Mouse (Mus musculus) erythroblast, embryonic 14.5 days (primary cell): ENCODE data around the gene Olr1.

Experiments
- GATA1 ChIP-seq: IDR thresholded peaks from 2 replicates; pipeline ENCODE4 v1.6.1; 2012; ENCODE audit warnings: low read length, inconsistent platforms, mixed read lengths
- TAL1 ChIP-seq: IDR thresholded peaks from 3 replicates; pipeline ENCODE4 v1.6.1; 2012; ENCODE audit warnings: low read length, inconsistent platforms, mixed read lengths

DNA sequence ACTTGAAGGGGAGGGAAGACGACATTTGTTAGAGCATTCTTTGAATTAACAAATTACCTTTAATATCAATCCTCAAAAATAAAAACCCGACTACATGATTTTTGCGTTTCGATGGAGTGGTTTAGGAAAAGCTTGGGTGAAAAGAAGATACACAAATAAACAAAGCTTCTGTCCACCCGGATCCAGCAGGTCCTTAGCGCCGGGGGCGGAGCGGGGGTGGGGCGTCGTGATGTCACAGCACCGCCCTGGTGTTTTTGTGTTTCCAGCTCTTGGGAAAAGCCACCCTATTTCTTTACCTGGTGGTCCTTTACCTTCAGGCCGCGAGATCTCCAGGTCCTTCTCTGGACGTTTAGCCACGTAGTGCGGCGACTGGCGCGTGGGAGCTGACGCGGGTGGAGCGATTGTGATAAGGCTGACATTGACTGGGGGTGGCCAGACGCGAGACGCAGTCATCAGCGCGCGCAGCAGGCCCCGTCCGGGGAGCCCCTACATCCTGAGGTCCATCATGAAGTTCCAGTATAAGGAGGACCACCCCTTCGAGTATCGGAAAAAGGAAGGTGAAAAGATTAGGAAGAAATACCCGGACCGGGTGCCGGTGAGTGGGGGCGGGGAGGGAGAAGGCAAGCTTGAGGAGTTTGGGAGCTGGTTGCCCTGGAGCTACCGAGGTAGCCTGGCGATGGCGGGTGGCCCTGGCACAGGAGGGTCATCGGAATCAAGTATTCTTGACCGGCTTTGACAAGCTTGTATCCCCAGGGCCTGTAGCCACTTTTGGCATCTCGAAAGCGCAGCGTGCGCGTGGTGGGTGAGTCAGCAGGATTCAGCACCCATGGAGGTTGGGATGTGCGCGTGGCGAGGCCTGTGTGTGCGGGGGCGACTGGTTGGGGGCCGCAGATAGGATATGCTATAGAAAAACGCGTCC, 26.2 kb upstream of the Olr1 start, which contains the start of gene Gabarapl1:
- TF ChIP-seq TAL1 (no peak), GATA1 (no peak)
